Mouse (Mus musculus) heart, adult 2 months (tissue): ENCODE measurements around the gene Faf1.

Source experiments
- CTCF ChIP-seq: fragments of 200-600 bp; IDR thresholded peaks from 2 replicates; pipeline ENCODE4 v1.8.1; 2022; ENCODE audit warnings: antibody characterized with exemption, mild to moderate bottlenecking, moderate library complexity
- EP300 ChIP-seq: fragments of 200-500 bp; IDR thresholded peaks from 2 replicates; pipeline ENCODE4 v1.6.1; 2011; ENCODE audit warnings: low read depth, low read length, control low read depth; ENCODE audit not compliant: insufficient read depth

DNA sequence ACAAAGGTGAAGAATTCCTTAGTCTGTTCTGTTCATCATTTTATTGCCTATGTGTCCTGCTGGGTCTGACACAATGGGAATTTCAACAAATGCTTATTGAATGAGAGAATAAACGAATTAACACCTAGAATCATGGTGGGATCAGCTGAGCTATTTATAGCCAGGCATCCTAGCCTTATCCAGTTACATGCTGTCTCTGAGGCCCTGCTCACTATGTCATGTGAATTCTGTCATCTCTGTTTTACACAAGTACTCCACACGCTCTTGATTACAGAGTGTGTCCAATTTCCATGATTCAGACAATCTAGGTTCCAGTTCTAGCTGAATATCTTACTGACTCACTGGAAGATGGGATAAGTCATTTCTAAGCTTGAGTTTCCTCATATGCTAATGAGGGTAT lies 183.9 kb downstream of the Faf1 start:
- TF ChIP-seq CTCF: no peak
- TF ChIP-seq EP300: no peak
